Mouse (Mus musculus) adrenal gland, adult 8-10 months (tissue): ENCODE measurements around the gene Cpne2. TPM values are rescaled to one million over a fixed set of nuclear protein-coding genes. Genes with fewer than 3 reads are reported as not detected.
A peak's percentile ranks its signal among the peaks of the same experiment; 100 is the strongest.

Source experiments
- DNase-seq: peaks from one replicate; pipeline ENCODE4 v3.0.0; 2022
- microRNA-seq, 2 experiments: library from miRNA; unstranded; fragments of <30 nt; microRNA quantifications; one replicate each; pipeline ENCODE4 v1.2.0; 2022
- total RNA-seq, 4 experiments: library from RNA; stranded (reverse); gene quantifications; 2 replicates each; pipeline ENCODE4 v1.2.4; 2022

The Cpne2 gene
- total RNA-seq, 4 experiments from 2014 or later, result 15.9 to 29.0 (median 22.4) TPM

DNA sequence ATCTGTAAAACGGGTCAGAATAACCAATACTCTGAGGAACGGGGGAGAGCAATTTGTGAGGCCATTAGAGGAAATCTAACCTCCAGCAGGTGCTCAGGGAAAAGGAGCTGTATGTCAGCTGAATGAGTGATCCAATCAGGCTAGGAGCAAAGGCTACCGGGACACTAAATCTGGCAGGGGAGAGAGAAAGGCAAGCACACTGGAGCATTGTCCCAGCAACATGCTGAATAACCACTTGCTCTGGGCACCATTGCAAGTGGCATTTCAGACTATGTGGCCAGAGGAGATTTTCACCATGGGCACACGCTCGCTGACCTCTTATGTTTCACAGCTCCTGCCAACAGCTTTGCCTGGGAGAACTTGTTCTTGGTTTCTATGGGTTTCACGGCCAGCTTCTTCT is 49.8 kb downstream of the Cpne2 start:
- DNase-seq, result no peak

GRCm38 (mm10) chr8:94584238-94584817 is 51.5 kb downstream of the Cpne2 start:
- DNase-seq, result no peak

DNA sequence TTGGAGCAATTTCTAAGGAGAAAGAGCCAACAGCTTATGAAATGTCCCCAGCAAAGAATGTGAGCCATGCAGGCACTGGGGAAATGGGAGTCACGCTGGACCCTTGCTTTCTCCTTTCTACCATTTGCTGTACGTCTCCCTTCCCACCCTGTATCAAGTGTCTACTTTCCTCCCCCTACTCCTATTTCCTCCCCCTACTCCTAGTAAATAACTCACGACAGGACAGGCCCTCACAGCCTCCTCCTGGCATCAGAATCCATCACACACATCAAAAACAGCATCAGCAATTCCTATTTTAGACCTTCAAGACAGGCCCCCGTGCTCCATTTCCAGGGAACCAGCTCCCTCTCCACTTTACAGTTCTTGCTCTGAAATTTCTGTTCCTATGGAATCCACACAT is 58.9 kb downstream of the Cpne2 start:
- no peak for DNase-seq

DNA sequence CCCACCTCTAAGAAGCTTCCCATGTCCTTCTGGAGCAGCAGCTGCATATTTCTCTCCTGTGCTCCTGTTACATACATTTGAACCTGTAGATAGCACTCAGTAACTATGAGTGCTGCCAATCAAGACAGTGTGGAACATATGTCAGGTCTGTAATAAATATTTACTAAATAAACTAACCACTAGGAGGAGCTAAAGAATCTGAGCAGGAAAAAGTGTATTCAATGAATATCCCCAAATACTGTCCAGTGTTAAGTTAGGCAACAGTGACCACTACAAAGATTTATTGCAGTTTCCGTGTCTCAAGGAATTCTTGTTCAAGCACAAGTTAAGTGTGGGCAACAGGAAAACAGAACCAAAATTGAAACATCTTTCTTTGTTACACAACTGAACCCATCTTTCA is 61.4 kb downstream of the Cpne2 start:
- DNase-seq, result no peak

GRCm38 (mm10) chr8:94600478-94600877 is 67.7 kb downstream of the Cpne2 start:
- no peak for DNase-seq

DNA sequence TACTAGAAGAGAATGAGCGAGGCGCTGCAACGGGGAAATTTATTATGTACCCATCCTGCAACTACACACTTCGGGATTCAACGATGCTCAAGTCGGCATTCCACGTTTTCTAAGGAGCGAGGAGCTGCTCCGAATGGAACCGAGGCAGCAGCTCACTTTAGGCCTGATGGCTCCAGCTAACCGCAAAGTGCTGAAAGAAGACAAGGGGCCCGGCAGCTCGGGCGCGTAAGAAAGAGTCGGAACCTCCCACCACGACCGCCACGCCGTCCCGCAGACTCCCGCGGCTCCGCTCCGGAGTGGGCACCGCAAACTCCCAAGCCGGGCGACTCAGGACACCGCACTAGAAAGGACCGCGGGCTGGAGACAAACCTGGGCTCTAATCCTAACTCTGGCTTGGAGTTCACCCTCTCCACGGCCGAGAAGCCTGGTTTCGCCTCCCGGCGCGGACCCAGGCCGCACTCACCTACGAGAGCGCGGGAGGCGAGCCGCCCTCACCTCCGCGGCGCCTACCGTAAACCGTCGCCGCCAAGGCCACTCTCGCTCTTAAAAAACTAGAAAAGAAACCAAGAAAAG is 68.3 kb downstream of the Cpne2 start:
- DNase-seq, result peak; percentile 14

- peak; percentile 100 for DNase-seq
These were observed 69.0 kb downstream of the Cpne2 start, which contains the start of the genes Rspry1 and Fam192a for GRCm38 (mm10) chr8:94601607-94602385. Rspry1 (plus strand) TSS chr8:94601937. Fam192a (minus strand) TSS chr8:94601997.

GRCm38 (mm10) chr8:94602471-94603131 is 69.8 kb downstream of the Cpne2 start:
- DNase-seq, result no peak

DNA sequence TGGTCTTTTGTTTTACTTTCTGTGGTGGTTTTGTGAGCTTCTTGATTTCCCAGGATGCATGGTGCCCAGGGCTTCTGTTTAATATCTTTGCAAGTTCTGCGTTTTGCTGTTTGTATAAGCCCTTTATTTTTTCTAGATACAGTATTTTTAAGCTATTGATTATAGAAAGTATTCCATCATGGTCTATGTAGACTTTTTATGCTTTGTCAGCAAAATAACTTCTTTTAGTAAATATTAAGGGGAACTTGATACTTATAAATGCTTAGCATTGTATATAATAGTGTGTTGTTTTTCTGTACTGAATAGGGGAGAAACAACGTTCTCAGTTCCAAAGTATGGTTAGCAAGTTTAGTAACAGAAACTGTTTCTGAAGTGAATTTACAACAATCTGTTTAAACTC is 71.2 kb downstream of the Cpne2 start:
- DNase-seq, result no peak

DNA sequence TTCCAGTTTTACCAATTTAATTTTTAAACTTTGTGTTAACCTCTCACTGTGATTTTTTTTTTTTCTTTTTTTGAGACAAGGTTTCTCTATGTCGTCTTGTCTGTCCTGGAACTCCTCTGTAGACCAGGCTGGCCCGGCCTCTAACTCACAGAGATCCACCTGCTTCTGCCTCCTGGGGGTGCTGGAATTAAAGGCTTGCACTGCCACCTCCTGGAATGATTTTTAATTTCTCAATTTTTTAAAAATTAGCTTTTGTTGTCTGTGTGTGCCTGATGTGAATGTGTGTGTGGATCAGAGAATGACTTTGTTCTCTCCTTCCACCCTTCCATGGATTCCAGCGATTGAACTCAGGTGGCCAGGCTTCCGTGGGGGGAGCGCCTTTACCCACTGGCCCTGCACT is 74.3 kb downstream of the Cpne2 start:
- DNase-seq, result no peak

Small RNA genes lying within 50 kb of the gene (microRNA-seq; reads per million reads assigned to microRNA genes)
- 0 reads per million in 2 experiments for gene Mir7072

Other genes with a start within 250 kb of the Cpne2 start
- under 1 TPM in 1 of 4 experiments, not detected in 3; 0.16 TPM for gene Slc12a3, start 203.8 kb upstream of the Cpne2 start, total RNA-seq
- 100 to 1,000 TPM; 112 to 129 (median 123) TPM for gene Herpud1, start 146.6 kb upstream of the Cpne2 start, total RNA-seq
- gene Nlrc5, start 98.6 kb upstream of the Cpne2 start, total RNA-seq, result 10 to 100 TPM in 2 of 4 experiments, 1 to 10 TPM in 2; 5.3 to 15.3 (median 9.0) TPM
- gene Rspry1, start 68.9 kb downstream of the Cpne2 start, total RNA-seq, result 10 to 100 TPM; 20.4 to 30.0 (median 22.5) TPM
- gene Fam192a, start 69.0 kb downstream of the Cpne2 start, total RNA-seq, result 10 to 100 TPM; 35.4 to 45.5 (median 42.4) TPM
- 100 to 1,000 TPM in 1 of 4 experiments, 10 to 100 TPM in 3; 72.0 to 104 (median 88.3) TPM for gene Arl2bp, start 133.6 kb downstream of the Cpne2 start, total RNA-seq
- 1 to 10 TPM; 1.1 to 2.2 (median 1.7) TPM for gene Pllp, start 163.3 kb downstream of the Cpne2 start, total RNA-seq
- gene Ccl22, start 212.6 kb downstream of the Cpne2 start, total RNA-seq, result under 1 TPM in 1 of 4 experiments, not detected in 3; 0.59 TPM
- 10 to 100 TPM; 27.2 to 62.7 (median 45.0) TPM for gene Cx3cl1, start 239.0 kb downstream of the Cpne2 start, total RNA-seq